Mouse (Mus musculus) neural tube, embryonic 11.5 days (tissue): Measurements from ENCODE around the gene Krt4. TPM values are rescaled to one million over a fixed set of nuclear protein-coding genes. Genes with fewer than 3 reads are reported as not detected.

Experiments
- ATAC-seq: fragments of 200-750 bp; cut with Nextera tagmentation; 2 replicates; pipeline ENCODE4 v1.8.0; 2017; ENCODE audit warnings: moderate number of reproducible peaks, mild to moderate bottlenecking, moderate TSS enrichment, moderate library complexity; ENCODE audit not compliant: insufficient read depth, low FRiP score, low TSS enrichment
- DNase-seq: peaks from one replicate; pipeline ENCODE4 v3.0.0-alpha.2; 2015; ENCODE audit warnings: low spot score
- H3K27ac ChIP-seq: fragments of 300-500 bp; sonication (generic); 2 replicates; pipeline ENCODE4 v1.5.1; 2014; ENCODE audit warnings: low read depth, mild to moderate bottlenecking, low read length
- H3K27me3 ChIP-seq: fragments of 300-500 bp; sonication (generic); 2 replicates; pipeline ENCODE4 v1.6.1; 2014; ENCODE audit warnings: mild to moderate bottlenecking, low read length, mixed read lengths; ENCODE audit not compliant: control insufficient read depth, insufficient read depth
- H3K36me3 ChIP-seq: fragments of 300-500 bp; sonication (generic); 2 replicates; pipeline ENCODE4 v1.6.1; 2014; ENCODE audit warnings: mild to moderate bottlenecking, low read length, moderate library complexity, mixed read lengths; ENCODE audit not compliant: control insufficient read depth, insufficient read depth
- H3K4me1 ChIP-seq: fragments of 300-500 bp; sonication (generic); 2 replicates; pipeline ENCODE4 v1.6.1; 2014; ENCODE audit warnings: low read length, mixed read lengths; ENCODE audit not compliant: control insufficient read depth, insufficient read depth
- H3K4me2 ChIP-seq: fragments of 300-500 bp; sonication (generic); 2 replicates; pipeline ENCODE4 v1.6.1; 2014; ENCODE audit warnings: low read depth, mild to moderate bottlenecking, moderate library complexity
- H3K4me3 ChIP-seq: fragments of 300-500 bp; sonication (generic); 2 replicates; pipeline ENCODE4 v1.5.1; 2014; ENCODE audit warnings: low read depth, low read length
- H3K9ac ChIP-seq: fragments of 300-500 bp; sonication (generic); 2 replicates; pipeline ENCODE4 v1.6.1; 2014; ENCODE audit warnings: mild to moderate bottlenecking, low read length
- H3K9me3 ChIP-seq: fragments of 300-500 bp; sonication (generic); 2 replicates; pipeline ENCODE4 v1.6.1; 2016; ENCODE audit warnings: low read length; ENCODE audit not compliant: control insufficient read depth
- WGBS: fragments of 180-500 bp; shearing (Covaris S2); extraction: QIAGEN DNeasy Blood & Tissue Kit; methylation state at CpG from one replicate; pipeline ENCODE4 v1.1.7; 2014; 5-methylcytosine and 5-hydroxymethylcytosine counted together
- polyA plus RNA-seq: library from polyadenylated mRNA; unstranded; fragments of >200 nt; fragmentation: Nextera tagmentation; extraction: Ambion mirVana; gene quantifications from 2 replicates; pipeline ENCODE4 v1.2.1, GENCODE M21; 2014

Gene Krt4
- polyA plus RNA-seq, 1 experiment from 2014 or later = not detected

- Histone ChIP-seq H3K27ac (no peak within 1 kb of the TSS), H3K4me1 (no peaks in the 10 kb centered on the region), H3K36me3 (no peaks in the 10 kb centered on the region), H3K4me2 (no peak within 1 kb of the TSS), H3K27me3 (no peaks in the 10 kb centered on the region), H3K9me3 (no peaks in the 10 kb centered on the region), H3K4me3 (no peak within 1 kb of the TSS), H3K9ac (no peak within 1 kb of the TSS)
- 70% methylated on average over 6 of the region's 6 CpGs for WGBS
- DNase-seq (no peak), ATAC-seq (no peak)
These were observed 15.8 kb upstream of the Krt4 start, which contains the start of gene Krt79 for GRCm38 (mm10) chr15:101940274-101940829. Gene Krt79, minus strand, starts transcription at chr15:101940324.

- ATAC-seq = no peak
- Histone ChIP-seq H3K4me3 (no peak overlapping the region), H3K27ac (no peak overlapping the region), H3K9ac (no peak overlapping the region), H3K4me2 (no peak overlapping the region), H3K9me3 (no peaks in the 10 kb centered on the region), H3K27me3 (no peaks in the 10 kb centered on the region), H3K4me1 (no peaks in the 10 kb centered on the region), H3K36me3 (no peaks in the 10 kb centered on the region)
- WGBS = 91% methylated on average over 9 of the region's 9 CpGs
- DNase-seq = no peak
These were observed 14.2 kb upstream of the Krt4 start for GRCm38 (mm10) chr15:101938600-101939308.

- ATAC-seq = no peak
- Histone ChIP-seq H3K4me1 (peaks cover 8% of the 10 kb centered on the region), H3K9me3 (no peaks in the 10 kb centered on the region), H3K4me3 (no peak overlapping the region), H3K27me3 (peaks cover 4% of the 10 kb centered on the region; the same call in 1 of the 2 replicates), H3K27ac (no peak overlapping the region), H3K4me2 (no peak overlapping the region), H3K36me3 (no peaks in the 10 kb centered on the region), H3K9ac (no peak overlapping the region)
- WGBS = 83% methylated on average over 6 of the region's 6 CpGs
- no peak for DNase-seq
These were observed 8.5 kb upstream of the Krt4 start for GRCm38 (mm10) chr15:101933024-101933423.

GRCm38 (mm10) chr15:101929666-101930065, 5.1 kb upstream of the Krt4 start:
- H3K4me3 ChIP-seq = peak overlapping the region; percentile 18; the same call in 1 of the 2 replicates
- WGBS = 4% methylated on average over 17 of the region's 17 CpGs
- no peaks in the 10 kb centered on the region for H3K9me3 ChIP-seq
- no peaks in the 10 kb centered on the region for H3K36me3 ChIP-seq
- peaks cover 8% of the 10 kb centered on the region for H3K4me1 ChIP-seq
- H3K27ac ChIP-seq = no peak overlapping the region
- DNase-seq = peak; percentile 43
- H3K4me2 ChIP-seq = peak overlapping the region; percentile 41
- no peak for ATAC-seq
- no peak overlapping the region for H3K9ac ChIP-seq
- peaks cover 4% of the 10 kb centered on the region; the same call in 1 of the 2 replicates for H3K27me3 ChIP-seq

GRCm38 (mm10) chr15:101929087-101929486, 4.6 kb upstream of the Krt4 start:
- no peak for ATAC-seq
- Histone ChIP-seq H3K36me3 (no peaks in the 10 kb centered on the region), H3K27ac (no peak overlapping the region), H3K4me2 (no peak overlapping the region), H3K4me1 (peaks cover 8% of the 10 kb centered on the region), H3K9me3 (no peaks in the 10 kb centered on the region), H3K9ac (no peak overlapping the region), H3K4me3 (no peak overlapping the region), H3K27me3 (peaks cover 4% of the 10 kb centered on the region; the same call in 1 of the 2 replicates)
- 10% methylated on average over 9 of the region's 9 CpGs for WGBS
- no peak for DNase-seq

- Histone ChIP-seq H3K36me3 (no peaks in the 10 kb centered on the region), H3K9ac (no peak overlapping the region), H3K27me3 (peaks cover 4% of the 10 kb centered on the region; the same call in 1 of the 2 replicates), H3K4me1 (peaks cover 8% of the 10 kb centered on the region), H3K4me3 (no peak overlapping the region), H3K4me2 (no peak overlapping the region), H3K9me3 (no peaks in the 10 kb centered on the region), H3K27ac (no peak overlapping the region)
- 72% methylated on average over 12 of the region's 12 CpGs for WGBS
- DNase-seq (no peak), ATAC-seq (no peak)
These were observed 3.0 kb upstream of the Krt4 start for GRCm38 (mm10) chr15:101927340-101928080.

- Histone ChIP-seq H3K9me3 (no peaks in the 10 kb centered on the region), H3K4me2 (no peak overlapping the region), H3K4me3 (no peak overlapping the region), H3K36me3 (no peaks in the 10 kb centered on the region), H3K4me1 (peaks cover 6% of the 10 kb centered on the region), H3K9ac (no peak overlapping the region), H3K27me3 (no peaks in the 10 kb centered on the region), H3K27ac (no peak overlapping the region)
- ATAC-seq (no peak), DNase-seq (no peak)
- 74% methylated on average over 1 of the region's 1 CpGs for WGBS
These were observed 506 bp upstream of the Krt4 start for GRCm38 (mm10) chr15:101925041-101925440.

- WGBS = 93% methylated on average over 2 of the region's 2 CpGs
- H3K27ac ChIP-seq = no peak overlapping the region
- no peaks in the 10 kb centered on the region for H3K4me1 ChIP-seq
- H3K9ac ChIP-seq = no peak overlapping the region
- no peak overlapping the region for H3K4me3 ChIP-seq
- no peaks in the 10 kb centered on the region for H3K27me3 ChIP-seq
- H3K9me3 ChIP-seq = no peaks in the 10 kb centered on the region
- no peak overlapping the region for H3K4me2 ChIP-seq
- DNase-seq = no peak
- H3K36me3 ChIP-seq = no peaks in the 10 kb centered on the region
- ATAC-seq = no peak
These were observed 2.2 kb downstream of the Krt4 start for GRCm38 (mm10) chr15:101922296-101922695.
